Mouse (Mus musculus): ENCODE results near the gene Zfp62. TPM values are rescaled to one million over a fixed set of nuclear protein-coding genes. Genes with fewer than 3 reads are reported as not detected.

Gene Zfp62
- total RNA-seq, 2 experiments from 2014 or later, result 28.2 to 35.5 TPM

GRCm38 (mm10) chr11:49247255-49247654 is 44.2 kb downstream of the Zfp62 start:
- no peak for DNase-seq (ENCODE audit: low spot score in 2 of 2)

- DNase-seq (ENCODE audit: low spot score in 2 of 2), result no peak
Measured at GRCm38 (mm10) chr11:49248226-49248973, 45.3 kb downstream of the Zfp62 start.

GRCm38 (mm10) chr11:49248974-49249700 is 46.0 kb downstream of the Zfp62 start:
- no peak for DNase-seq (ENCODE audit: low spot score in 2 of 2)

DNA sequence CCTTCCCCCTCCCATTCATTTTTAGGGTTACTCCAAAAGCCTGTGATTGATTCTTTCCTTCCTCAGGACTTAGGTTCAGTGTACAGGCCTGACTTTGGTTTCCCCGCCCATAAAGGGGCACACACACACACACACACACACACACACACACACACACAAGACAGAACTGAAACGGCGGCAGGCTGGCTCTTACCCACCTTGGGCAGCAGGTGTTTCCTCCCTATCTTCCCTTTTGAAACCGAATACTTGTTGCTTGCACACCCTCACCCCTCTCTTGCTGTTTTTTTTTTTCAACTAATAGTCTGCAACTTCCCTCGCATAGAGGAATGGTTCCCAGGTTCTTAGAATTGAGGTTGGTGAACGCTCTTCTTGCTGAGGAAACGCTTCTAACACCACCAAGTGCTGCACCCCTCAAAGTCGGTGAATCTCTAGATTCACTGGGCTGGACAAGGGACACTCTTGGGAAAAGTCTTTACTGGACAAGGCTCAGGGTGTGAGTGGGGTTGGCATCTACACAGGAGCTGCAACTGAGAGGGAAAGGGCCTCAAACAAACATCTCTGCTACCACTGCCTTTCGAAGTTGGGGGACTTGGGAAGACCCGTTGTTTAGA is 46.8 kb downstream of the Zfp62 start:
- no peak for DNase-seq (ENCODE audit: low spot score in 2 of 2)

DNA sequence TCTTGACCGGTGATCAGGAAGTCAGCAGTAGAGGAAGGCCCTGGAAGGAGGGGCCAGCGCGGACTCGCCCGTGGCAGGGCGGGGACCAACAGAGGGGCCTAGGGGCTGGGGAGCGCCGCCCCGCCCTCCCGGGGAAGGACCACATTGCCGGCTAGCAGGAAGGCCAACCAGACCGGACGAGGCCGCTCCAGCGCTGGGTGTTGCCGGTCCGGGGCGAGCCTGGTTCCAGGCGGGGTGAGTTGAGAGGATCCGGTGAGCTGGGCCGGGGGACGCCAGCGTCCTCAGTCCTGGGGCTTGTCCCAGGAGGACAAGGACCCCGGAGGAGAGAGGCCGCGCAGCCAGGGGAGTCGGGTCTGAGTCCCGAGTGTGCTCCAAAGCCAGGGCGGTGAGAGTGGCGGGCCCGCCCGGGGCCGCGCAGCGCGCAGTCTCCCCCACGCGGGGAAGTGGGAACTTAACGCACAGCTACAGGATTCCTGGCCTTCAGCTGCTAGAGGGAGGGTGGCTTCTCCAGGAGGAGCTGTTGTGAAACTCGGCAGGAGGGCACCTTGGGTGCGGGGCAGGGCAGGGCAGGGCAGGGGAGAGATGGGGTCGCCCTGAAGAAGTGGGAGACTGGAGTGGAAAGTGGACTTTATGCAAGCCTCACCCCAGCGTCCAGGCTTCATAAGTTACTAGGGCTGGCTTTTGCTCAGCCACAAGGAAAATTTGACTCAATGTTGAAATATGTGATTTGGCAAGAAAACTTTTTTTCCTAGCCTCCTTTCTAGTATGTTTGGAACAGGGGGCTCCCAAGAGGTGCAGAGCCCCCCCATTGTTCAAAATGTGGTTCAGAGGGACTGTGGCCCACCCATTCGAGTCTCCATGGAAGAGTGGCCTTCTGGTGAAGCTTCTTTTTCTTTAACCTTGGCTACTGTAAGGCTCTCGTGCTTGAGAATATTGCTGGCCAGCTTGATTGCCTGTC is 47.6 kb downstream of the Zfp62 start:
- DNase-seq (ENCODE audit: low spot score in 2 of 2), result peak; percentile 60 to 71

DNA sequence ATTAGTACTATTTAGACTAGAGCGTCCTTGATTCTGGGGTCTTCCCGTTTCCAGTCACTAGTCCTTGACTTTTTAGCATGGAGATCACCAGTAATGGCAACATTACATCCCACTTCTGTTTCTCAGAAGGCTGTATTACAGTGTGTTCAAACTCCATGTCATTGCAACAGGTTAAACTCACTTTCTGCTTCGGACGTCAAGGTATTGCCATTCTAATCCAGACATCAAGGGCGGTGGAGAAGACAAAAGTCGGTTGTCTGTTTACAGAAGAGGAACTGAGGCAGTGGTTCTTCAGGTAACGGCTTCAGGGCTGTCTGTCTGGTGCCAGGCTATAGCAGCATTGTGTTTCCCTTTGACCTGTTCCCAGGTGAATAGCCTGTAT is 48.3 kb downstream of the Zfp62 start:
- DNase-seq (ENCODE audit: low spot score in 2 of 2), result no peak

- DNase-seq (ENCODE audit: low spot score in 2 of 2), result no peak
Measured at GRCm38 (mm10) chr11:49252048-49252447, 49.0 kb downstream of the Zfp62 start.

- no peak for DNase-seq (ENCODE audit: low spot score in 2 of 2)
Measured at GRCm38 (mm10) chr11:49253035-49253434, 49.9 kb downstream of the Zfp62 start.

GRCm38 (mm10) chr11:49259296-49259695 is 56.2 kb downstream of the Zfp62 start:
- DNase-seq (ENCODE audit: low spot score in 2 of 2), result no peak

- DNase-seq (ENCODE audit: low spot score in 2 of 2), result no peak
Measured at GRCm38 (mm10) chr11:49259829-49260228, 56.7 kb downstream of the Zfp62 start.

DNA sequence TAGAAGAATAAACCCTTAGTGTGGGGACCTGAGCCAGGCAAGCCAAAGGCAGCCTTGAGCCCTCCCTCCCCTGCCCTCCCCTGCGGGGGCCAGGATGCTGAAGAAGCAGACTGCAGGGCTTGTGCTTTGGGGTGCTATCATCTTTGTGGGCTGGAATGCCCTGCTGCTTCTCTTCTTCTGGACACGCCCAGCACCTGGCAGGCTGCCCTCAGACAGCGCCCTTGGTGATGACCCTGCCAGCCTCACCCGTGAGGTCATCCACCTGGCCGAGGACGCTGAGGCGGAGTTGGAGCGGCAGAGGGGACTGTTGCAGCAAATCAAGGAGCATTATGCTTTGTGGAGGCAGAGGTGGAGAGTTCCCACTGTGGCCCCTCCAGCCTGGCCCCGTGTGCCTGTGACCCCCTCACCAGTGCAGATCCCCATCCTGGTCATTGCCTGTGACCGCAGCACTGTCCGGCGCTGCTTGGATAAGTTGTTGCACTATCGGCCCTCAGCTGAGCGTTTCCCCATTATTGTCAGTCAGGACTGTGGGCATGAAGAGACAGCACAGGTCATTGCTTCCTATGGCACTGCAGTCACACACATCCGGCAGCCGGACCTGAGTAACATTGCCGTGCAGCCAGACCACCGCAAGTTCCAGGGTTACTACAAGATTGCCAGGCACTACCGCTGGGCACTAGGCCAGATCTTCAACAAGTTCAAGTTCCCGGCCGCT is 57.7 kb downstream of the Zfp62 start:
- DNase-seq (ENCODE audit: low spot score in 2 of 2), result no peak

DNA sequence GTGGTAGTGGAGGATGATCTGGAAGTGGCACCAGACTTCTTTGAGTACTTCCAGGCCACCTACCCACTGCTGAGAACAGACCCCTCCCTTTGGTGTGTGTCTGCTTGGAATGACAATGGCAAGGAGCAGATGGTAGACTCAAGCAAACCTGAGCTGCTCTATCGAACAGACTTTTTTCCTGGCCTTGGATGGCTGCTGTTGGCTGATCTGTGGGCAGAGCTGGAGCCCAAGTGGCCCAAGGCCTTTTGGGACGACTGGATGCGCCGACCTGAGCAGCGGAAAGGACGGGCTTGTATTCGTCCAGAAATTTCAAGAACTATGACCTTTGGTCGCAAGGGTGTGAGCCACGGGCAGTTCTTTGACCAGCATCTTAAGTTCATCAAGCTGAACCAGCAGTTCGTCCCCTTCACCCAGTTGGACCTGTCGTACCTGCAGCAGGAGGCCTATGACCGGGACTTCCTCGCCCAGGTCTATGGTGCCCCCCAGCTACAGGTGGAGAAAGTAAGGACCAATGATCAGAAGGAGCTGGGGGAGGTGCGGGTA is 58.3 kb downstream of the Zfp62 start:
- DNase-seq (ENCODE audit: low spot score in 2 of 2), result no peak

- no peak for DNase-seq (ENCODE audit: low spot score in 2 of 2)
Measured at GRCm38 (mm10) chr11:49262286-49262685, 59.2 kb downstream of the Zfp62 start.

GRCm38 (mm10) chr11:49263149-49263548 is 60.1 kb downstream of the Zfp62 start:
- no peak for DNase-seq (ENCODE audit: low spot score in 2 of 2)

DNA sequence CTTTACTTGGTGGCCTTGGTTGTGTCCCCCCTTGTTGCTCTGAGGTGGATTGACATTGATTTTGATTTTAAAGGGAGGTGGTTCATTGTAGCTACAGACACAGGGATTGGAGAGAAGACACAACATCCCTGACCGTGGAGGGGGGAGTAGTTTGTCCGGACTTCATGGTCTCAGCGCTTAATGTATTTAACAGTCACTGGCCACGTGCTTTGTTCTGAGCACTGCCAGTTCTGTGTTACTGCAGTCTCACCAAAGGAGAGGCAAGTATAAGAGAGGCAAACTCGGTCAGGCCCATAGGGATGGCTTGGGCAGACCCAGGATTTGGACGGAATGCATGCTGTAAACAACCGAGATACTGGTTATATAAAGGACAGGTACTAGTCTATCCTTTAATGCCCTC is 61.0 kb downstream of the Zfp62 start:
- DNase-seq (ENCODE audit: low spot score in 2 of 2), result no peak

DNA sequence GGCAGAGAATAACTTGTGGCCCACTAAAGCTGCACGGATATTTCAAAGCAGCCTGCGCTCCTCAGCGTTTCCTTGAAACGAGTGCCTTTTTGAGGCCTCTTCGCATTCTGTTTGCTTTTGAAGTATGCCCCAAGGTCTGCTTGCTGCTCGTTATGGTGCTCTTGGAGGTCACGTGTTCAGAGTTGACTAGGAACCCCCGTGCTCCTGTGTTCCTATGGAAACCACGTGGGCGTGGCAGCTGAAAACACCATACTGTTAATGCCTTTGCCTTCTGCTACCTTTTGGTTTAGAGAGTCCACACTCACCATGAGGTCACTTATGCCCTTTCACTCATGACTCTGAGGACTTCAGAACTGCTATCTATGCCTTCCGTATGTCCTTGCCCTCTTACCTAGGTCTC is 61.5 kb downstream of the Zfp62 start:
- DNase-seq (ENCODE audit: low spot score in 2 of 2), result no peak

- DNase-seq (ENCODE audit: low spot score in 2 of 2), result no peak
Measured at GRCm38 (mm10) chr11:49265101-49265500, 62.0 kb downstream of the Zfp62 start.

GRCm38 (mm10) chr11:49266671-49267070 is 63.6 kb downstream of the Zfp62 start:
- no peak for DNase-seq (ENCODE audit: low spot score in 2 of 2)

DNA sequence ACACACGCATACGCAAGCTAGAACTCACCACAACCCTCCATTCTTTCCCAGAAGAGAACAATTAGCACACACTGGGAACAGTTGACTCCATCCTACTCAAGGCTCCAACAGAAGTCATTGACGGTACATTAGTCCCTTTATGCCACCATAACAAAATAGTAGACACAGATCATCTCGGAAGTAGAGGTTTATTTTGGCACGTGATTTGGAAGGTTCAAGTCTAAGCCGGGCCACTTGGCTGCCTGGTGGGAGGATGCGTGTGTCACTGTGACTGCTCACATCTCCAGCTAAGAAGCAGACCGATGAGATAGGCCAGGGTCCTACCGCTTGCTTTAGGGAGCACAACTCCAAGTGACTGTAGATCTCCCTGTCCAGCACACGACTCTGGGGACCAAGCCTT is 64.2 kb downstream of the Zfp62 start:
- no peak for DNase-seq (ENCODE audit: low spot score in 2 of 2)

- no peak for DNase-seq (ENCODE audit: low spot score in 2 of 2)
Measured at GRCm38 (mm10) chr11:49267970-49268579, 65.0 kb downstream of the Zfp62 start.
